Mouse (Mus musculus) megakaryocyte-erythroid progenitor cell, adult 5-6 weeks (primary cell): ENCODE measurements at regions not wholly inside any gene's neighbourhood (a gene's known extent, or its start where the extent isn't known, plus 50 kb on each side); places are given as distances from the start of the nearest gene placed in this dataset.
"Not testable (repeated sequence)": the region's sequence is repeated elsewhere in the genome, so short reads cannot be mapped to it uniquely, and the experiment has no call there.

Source experiments
- ATAC-seq: replicated peaks from 2 replicates; pipeline ENCODE4 v1.8.0; 2016; ENCODE audit warnings: mild to moderate bottlenecking, inconsistent platforms; ENCODE audit not compliant: severe bottlenecking, poor library complexity, low FRiP score, low TSS enrichment

- no peak for ATAC-seq
Measured at GRCm38 (mm10) chr9:41429236-41429635, 267.7 kb upstream of the Ubash3b start.

- ATAC-seq, result no peak
Measured at GRCm38 (mm10) chr9:41426698-41427097, 265.2 kb upstream of the Ubash3b start.

- no peak for ATAC-seq
Measured at GRCm38 (mm10) chr9:41425225-41425624, 263.7 kb upstream of the Ubash3b start.

- no peak for ATAC-seq
Measured at GRCm38 (mm10) chr9:41413791-41414190, 252.3 kb upstream of the Ubash3b start.

- not testable (repeated sequence) for ATAC-seq
Measured at GRCm38 (mm10) chr9:41413091-41413490, 251.6 kb upstream of the Ubash3b start.

- no peak for ATAC-seq
Measured at GRCm38 (mm10) chr9:41412174-41412757, 250.8 kb upstream of the Ubash3b start.

GRCm38 (mm10) chr9:41408301-41408700, 246.8 kb upstream of the Ubash3b start:
- no peak for ATAC-seq

GRCm38 (mm10) chr9:41407078-41407477, 245.6 kb upstream of the Ubash3b start:
- no peak for ATAC-seq

- ATAC-seq, result no peak
Measured at GRCm38 (mm10) chr9:41402942-41403341, 241.4 kb upstream of the Ubash3b start.

- ATAC-seq, result no peak
Measured at GRCm38 (mm10) chr9:41400950-41401349, 239.5 kb upstream of the Ubash3b start.

- no peak for ATAC-seq
Measured at GRCm38 (mm10) chr9:41395471-41395870, 234.0 kb upstream of the Ubash3b start.

GRCm38 (mm10) chr9:41391591-41392320, 230.3 kb upstream of the Ubash3b start:
- ATAC-seq, result no peak

GRCm38 (mm10) chr9:41379283-41379682, 217.8 kb upstream of the Ubash3b start:
- no peak for ATAC-seq

GRCm38 (mm10) chr9:41378627-41379231, 217.2 kb upstream of the Ubash3b start:
- ATAC-seq, result no peak

GRCm38 (mm10) chr9:41377701-41378626, 216.5 kb upstream of the Ubash3b start:
- no peak for ATAC-seq

GRCm38 (mm10) chr9:41376948-41377700, 215.6 kb upstream of the Ubash3b start:
- ATAC-seq, result no peak

- ATAC-seq, result no peak
Measured at GRCm38 (mm10) chr9:41375984-41376651, 214.6 kb upstream of the Ubash3b start.

- no peak for ATAC-seq
Measured at GRCm38 (mm10) chr9:41374591-41375481, 213.3 kb upstream of the Ubash3b start.
